Mouse (Mus musculus) hindbrain, embryonic 12.5 days (tissue): ENCODE measurements around the gene Stat1. TPM values are rescaled to one million over a fixed set of nuclear protein-coding genes. Genes with fewer than 3 reads are reported as not detected.

ENCODE experiments used
- ATAC-seq: fragments of 200-750 bp; cut with Nextera tagmentation; 2 replicates; pipeline ENCODE4 v1.8.0; 2017; ENCODE audit warnings: moderate TSS enrichment; ENCODE audit not compliant: low FRiP score
- H3K27ac ChIP-seq: fragments of 300-500 bp; sonication (generic); 2 replicates; pipeline ENCODE4 v1.5.1; 2016; ENCODE audit warnings: mild to moderate bottlenecking
- H3K27me3 ChIP-seq: fragments of 300-500 bp; sonication (generic); 2 replicates; pipeline ENCODE4 v1.6.1; 2016; ENCODE audit warnings: mild to moderate bottlenecking
- H3K36me3 ChIP-seq: fragments of 300-500 bp; sonication (generic); 2 replicates; pipeline ENCODE4 v1.6.1; 2016; ENCODE audit warnings: mild to moderate bottlenecking
- H3K4me1 ChIP-seq: fragments of 300-500 bp; sonication (generic); 2 replicates; pipeline ENCODE4 v1.6.1; 2016
- H3K4me2 ChIP-seq: fragments of 300-500 bp; sonication (generic); replicated peaks from 2 replicates; pipeline ENCODE4 v1.6.1; 2016; ENCODE audit warnings: mild to moderate bottlenecking
- H3K4me3 ChIP-seq: fragments of 300-500 bp; sonication (generic); 2 replicates; pipeline ENCODE4 v1.5.1; 2016; ENCODE audit warnings: mild to moderate bottlenecking
- H3K9ac ChIP-seq: fragments of 300-500 bp; sonication (generic); 2 replicates; pipeline ENCODE4 v1.6.1; 2016; ENCODE audit warnings: mild to moderate bottlenecking, moderate library complexity
- H3K9me3 ChIP-seq: fragments of 300-500 bp; sonication (generic); replicated peaks from 2 replicates; pipeline ENCODE4 v1.6.1; 2016; ENCODE audit warnings: mild to moderate bottlenecking
- WGBS: fragments of 180-500 bp; shearing (Covaris S2); methylation state at CpG from one replicate; pipeline ENCODE4 v1.1.7; 2016; 5-methylcytosine and 5-hydroxymethylcytosine counted together
- polyA plus RNA-seq: library from polyadenylated mRNA; unstranded; fragments of >200 nt; fragmentation: Nextera tagmentation; extraction: Ambion mirVana; gene quantifications from 2 replicates; pipeline ENCODE4 v1.2.1, GENCODE M21; 2016

The Stat1 gene
- polyA plus RNA-seq, 1 experiment from 2014 or later: 19.2 TPM

DNA sequence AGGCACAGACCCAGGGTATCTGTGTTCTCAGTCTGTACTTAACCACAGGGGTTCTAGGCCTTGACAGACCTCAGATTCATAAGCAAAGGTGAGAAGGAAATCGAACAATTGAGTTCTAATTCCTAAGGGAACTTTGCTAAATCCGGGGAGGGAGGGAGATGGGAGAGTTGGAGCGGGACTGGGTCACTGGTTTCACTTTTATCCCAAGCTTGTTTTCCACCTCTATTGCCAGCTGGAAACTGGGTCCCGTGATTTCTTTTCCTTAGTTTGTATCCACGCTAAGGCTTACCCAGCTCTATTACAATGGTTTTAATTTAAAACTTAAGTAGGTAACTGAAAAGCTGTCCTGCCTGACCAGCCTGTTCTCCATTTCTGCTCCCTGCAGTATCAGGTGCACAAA lies 56.1 kb downstream of the Stat1 start:
- no peak overlapping the region for H3K27ac ChIP-seq
- H3K27me3 ChIP-seq: no peaks in the 10 kb centered on the region
- no peak overlapping the region for H3K9ac ChIP-seq
- ATAC-seq: no peak
- no peak overlapping the region for H3K4me3 ChIP-seq
- no peaks in the 10 kb centered on the region for H3K4me1 ChIP-seq
- WGBS: 69% methylated on average over 5 of the region's 5 CpGs
- no peaks in the 10 kb centered on the region for H3K9me3 ChIP-seq
- no peak overlapping the region for H3K4me2 ChIP-seq
- no peaks in the 10 kb centered on the region for H3K36me3 ChIP-seq

DNA sequence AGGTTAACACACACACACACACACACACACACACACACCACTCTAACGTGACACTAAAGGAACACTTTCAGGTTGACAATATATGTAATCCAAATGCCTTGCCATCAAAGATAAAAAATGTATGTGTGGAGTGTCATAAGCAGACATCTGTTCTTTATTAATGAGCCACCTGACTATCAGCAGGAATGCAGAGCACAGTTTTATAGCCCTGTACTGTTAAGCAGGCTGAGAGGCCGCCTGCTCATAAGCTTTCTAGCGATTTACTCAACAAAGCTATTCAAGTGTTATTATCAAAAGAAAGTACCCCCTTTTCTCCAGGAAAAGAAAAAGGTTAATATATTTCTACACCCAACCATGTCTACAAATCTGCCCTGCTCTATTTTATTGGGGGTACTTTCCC lies 56.7 kb downstream of the Stat1 start:
- 76% methylated on average over 3 of the region's 3 CpGs for WGBS
- no peaks in the 10 kb centered on the region for H3K27me3 ChIP-seq
- H3K4me2 ChIP-seq: no peak overlapping the region
- no peaks in the 10 kb centered on the region for H3K36me3 ChIP-seq
- H3K27ac ChIP-seq: no peak overlapping the region
- no peak overlapping the region for H3K4me3 ChIP-seq
- no peaks in the 10 kb centered on the region for H3K4me1 ChIP-seq
- H3K9me3 ChIP-seq: no peaks in the 10 kb centered on the region
- no peak overlapping the region for H3K9ac ChIP-seq
- no peak for ATAC-seq

GRCm38 (mm10) chr1:52176999-52177398 lies 57.8 kb downstream of the Stat1 start:
- Histone ChIP-seq H3K27ac (no peak overlapping the region), H3K9me3 (no peaks in the 10 kb centered on the region), H3K9ac (no peak overlapping the region), H3K4me3 (no peak overlapping the region), H3K27me3 (no peaks in the 10 kb centered on the region), H3K36me3 (no peaks in the 10 kb centered on the region), H3K4me1 (no peaks in the 10 kb centered on the region), H3K4me2 (no peak overlapping the region)
- ATAC-seq: no peak
- WGBS: 80% methylated on average over 2 of the region's 2 CpGs

DNA sequence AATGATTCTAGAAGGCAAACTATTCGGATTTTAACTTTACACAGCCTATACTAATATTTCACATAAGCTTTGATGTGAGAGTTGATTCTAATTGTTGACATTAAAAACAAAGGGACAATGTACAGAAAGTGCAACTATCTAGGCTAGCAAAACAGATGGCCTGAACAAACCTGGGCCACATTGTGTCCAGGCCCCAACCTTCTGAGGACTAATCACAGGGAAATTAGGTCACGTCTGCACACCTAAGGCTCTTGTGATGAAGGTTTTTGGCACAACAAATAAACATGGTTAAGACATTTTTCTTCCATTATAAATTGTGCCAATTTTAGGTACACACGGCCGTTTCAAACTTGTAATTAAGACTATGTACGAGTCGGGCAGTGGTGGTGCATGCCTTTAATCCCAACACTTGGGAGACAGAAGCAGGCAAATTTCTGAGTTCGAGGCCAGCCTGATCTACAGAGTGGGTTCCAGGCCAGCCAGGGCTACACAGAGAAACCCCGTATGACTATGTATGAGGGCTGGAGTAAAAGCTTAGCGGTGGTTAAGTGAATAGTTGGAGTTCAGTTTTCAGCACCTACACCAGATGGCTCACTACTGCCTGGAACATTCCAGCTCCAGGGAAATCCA lies 60.8 kb downstream of the Stat1 start:
- H3K27ac ChIP-seq: no peak overlapping the region
- H3K9ac ChIP-seq: no peak overlapping the region
- ATAC-seq: no peak
- no peaks in the 10 kb centered on the region for H3K9me3 ChIP-seq
- no peak overlapping the region for H3K4me3 ChIP-seq
- H3K36me3 ChIP-seq: no peaks in the 10 kb centered on the region
- no peaks in the 10 kb centered on the region for H3K27me3 ChIP-seq
- no peak overlapping the region for H3K4me2 ChIP-seq
- 95% methylated on average over 9 of the region's 9 CpGs for WGBS
- no peaks in the 10 kb centered on the region for H3K4me1 ChIP-seq

GRCm38 (mm10) chr1:52181994-52182393 lies 62.8 kb downstream of the Stat1 start:
- no peaks in the 10 kb centered on the region for H3K4me1 ChIP-seq

DNA sequence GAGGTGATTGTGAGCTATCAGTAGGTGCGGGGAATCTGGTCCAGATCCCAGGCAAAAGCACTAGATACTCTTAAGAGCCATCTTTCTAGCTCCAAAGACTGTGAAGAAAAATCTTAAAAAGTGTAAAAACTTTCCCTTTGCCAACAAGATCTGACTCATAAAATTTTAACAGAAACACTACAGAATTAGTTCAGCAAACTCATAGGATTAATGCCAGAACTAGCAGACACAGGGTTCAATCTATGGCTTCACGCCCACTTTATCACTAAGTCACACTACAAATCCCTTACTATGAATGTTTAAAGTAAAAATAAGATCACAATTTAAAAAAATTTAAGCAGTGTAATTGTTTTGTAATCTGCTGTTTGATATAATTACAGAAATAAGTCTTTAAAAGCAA lies 63.8 kb downstream of the Stat1 start:
- Histone ChIP-seq H3K4me2 (no peak overlapping the region), H3K4me1 (no peaks in the 10 kb centered on the region), H3K27ac (no peak overlapping the region), H3K27me3 (no peaks in the 10 kb centered on the region), H3K36me3 (no peaks in the 10 kb centered on the region), H3K9ac (no peak overlapping the region), H3K4me3 (no peak overlapping the region), H3K9me3 (no peaks in the 10 kb centered on the region)
- 96% methylated on average over 2 of the region's 2 CpGs for WGBS
- ATAC-seq: no peak

More at GRCm38 (mm10) chr1:52181994-52182393, 62.8 kb downstream of the Stat1 start:
- H3K9ac ChIP-seq: no peak overlapping the region
- H3K27ac ChIP-seq: no peak overlapping the region
- no peaks in the 10 kb centered on the region for H3K36me3 ChIP-seq
- H3K4me2 ChIP-seq: no peak overlapping the region
- H3K4me3 ChIP-seq: no peak overlapping the region
- H3K27me3 ChIP-seq: no peaks in the 10 kb centered on the region
- no peak for ATAC-seq
- H3K9me3 ChIP-seq: no peaks in the 10 kb centered on the region

Other genes with a start within 250 kb of the Stat1 start
- gene Myo1b, start 203.4 kb upstream of the Stat1 start, polyA plus RNA-seq: 110 and 116 TPM in 2 replicates
- 0.73 and 0.88 TPM in 2 replicates for gene Stat4, start 132.3 kb upstream of the Stat1 start, polyA plus RNA-seq
- 40.9 and 41.1 TPM in 2 replicates for gene Gls, start 113.8 kb downstream of the Stat1 start, polyA plus RNA-seq